Mouse (Mus musculus) liver, adult 2 months (tissue): Measurements from ENCODE around the gene Dynll2.

Source experiments
- CTCF ChIP-seq: fragments of 200-500 bp; IDR thresholded peaks from 2 replicates; pipeline ENCODE4 v1.5.1; 2011; ENCODE audit warnings: low read depth, low read length, control low read depth
- POLR2A ChIP-seq: fragments of 200-500 bp; IDR thresholded peaks from 2 replicates; pipeline ENCODE4 v1.6.1; 2011; ENCODE audit warnings: low read length, control low read depth; ENCODE audit not compliant: insufficient read depth; ENCODE audit errors: extremely low read depth

GRCm38 (mm10) chr11:87985643-87986042, 1.7 kb downstream of the Dynll2 start:
- no peak for TF ChIP-seq POLR2A
- no peak for TF ChIP-seq CTCF
